Mouse (Mus musculus): ENCODE data around the gene Pxylp1. TPM values are rescaled to one million over a fixed set of nuclear protein-coding genes. Genes with fewer than 3 reads are reported as not detected.

The Pxylp1 gene
- total RNA-seq, 2 experiments from 2014 or later: 3.7 to 8.1 TPM

DNA sequence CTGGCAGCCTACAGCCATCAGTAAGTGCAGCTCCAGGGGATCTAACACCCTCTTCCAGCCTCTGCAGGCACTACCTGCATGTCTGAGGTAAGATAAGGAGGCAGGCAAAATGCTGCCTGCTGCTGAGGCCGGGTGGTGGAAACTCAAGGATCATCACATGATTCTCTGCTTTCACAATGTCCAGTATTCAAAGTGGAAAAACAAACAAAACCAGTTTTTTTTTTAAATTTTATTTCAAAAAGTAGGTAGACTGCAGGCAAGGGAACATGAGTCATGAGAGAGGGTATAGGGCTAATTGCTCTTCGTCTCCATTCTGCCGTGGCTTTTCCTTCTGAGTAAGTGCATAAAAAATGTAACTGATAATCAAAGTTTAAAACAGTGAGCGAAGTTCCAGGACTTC is 29.6 kb downstream of the Pxylp1 start:
- no peak for DNase-seq (ENCODE audit: low spot score in 2 of 2)

DNA sequence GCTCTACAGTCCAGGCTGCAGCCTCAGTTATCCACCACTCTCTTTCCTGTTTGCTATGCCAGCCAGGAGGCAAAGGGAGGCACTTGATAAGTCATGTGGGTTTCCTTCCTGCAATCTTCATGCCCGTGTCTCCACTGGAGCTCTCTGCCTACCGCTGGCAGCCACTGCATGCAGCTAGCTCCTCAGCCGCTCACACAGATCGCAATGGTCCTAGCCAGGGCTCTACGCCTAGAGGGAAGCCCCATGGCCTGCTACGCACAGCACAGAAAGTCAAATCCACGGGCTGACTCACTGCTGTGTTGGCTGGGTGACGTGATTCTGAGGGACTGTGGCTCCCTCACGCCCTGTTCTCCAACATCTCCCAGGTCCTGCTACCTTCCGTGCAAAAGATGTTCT is 31.4 kb downstream of the Pxylp1 start:
- no peak for DNase-seq (ENCODE audit: low spot score in 2 of 2)

- DNase-seq (ENCODE audit: low spot score in 2 of 2): no peak
Measured at GRCm38 (mm10) chr9:96860380-96861091, 31.9 kb downstream of the Pxylp1 start.

- DNase-seq (ENCODE audit: low spot score in 2 of 2): no peak
Measured at GRCm38 (mm10) chr9:96859027-96859426, 33.4 kb downstream of the Pxylp1 start.

DNA sequence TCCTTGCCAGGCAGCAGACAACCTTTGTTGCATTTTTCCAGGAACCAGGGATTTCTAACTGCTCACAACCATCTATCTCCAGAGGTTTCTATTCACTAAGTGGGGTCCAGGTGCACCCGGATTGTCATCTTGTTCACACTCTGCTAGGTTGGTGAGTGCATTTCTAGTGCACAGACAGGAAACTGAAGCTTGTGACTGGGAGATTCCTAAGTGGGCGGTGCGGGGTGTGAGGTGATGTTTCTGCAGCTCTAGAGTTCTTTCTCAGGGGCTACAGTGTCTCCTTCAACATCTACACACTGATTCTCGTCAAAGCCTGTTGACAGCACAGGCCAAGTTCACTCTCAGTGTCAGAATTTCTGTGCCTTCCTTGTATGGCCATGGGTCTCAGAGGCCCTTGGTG is 34.6 kb downstream of the Pxylp1 start:
- DNase-seq (ENCODE audit: low spot score in 2 of 2): no peak

DNA sequence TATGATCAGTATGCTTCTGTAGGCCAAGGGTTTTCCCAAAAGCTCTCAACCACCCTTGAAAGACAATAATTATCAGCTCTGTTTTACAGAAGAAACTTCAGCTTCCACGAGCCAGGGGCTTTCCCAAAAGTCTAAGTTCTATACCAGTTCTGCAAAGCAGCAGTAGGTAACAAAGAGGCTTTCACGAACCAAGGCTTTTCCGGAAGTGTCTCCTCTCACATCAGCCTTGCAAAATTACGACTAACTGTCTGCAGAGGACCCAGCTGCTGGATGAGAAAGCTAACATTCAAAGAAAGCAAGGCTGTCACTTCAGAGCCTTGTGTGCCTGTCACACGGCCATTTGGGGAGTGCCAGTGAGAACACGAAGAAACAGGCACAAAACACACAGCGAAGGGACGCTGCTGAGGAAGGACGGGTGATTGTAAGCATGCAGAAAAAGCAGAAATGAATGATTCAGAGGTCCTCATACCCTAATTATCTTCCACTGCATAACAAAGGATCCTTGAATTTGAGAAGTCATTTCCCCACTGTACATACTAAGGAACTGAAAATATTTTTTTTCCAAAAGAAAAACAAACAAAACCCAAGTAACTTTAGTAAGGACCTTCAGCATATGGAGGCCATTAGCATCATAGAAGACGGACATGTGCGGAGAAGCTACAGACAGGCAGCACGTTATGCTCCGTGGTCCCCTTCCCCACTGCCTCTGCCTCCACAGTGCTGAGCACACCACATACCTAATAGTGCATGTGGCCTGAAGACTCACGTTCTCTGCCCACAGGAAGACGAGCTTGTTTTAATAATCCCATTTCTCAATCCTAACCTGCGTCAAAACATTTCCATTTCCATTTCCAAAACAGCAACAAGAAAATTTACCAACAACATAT is 38.9 kb downstream of the Pxylp1 start:
- DNase-seq (ENCODE audit: low spot score in 2 of 2): no peak

DNA sequence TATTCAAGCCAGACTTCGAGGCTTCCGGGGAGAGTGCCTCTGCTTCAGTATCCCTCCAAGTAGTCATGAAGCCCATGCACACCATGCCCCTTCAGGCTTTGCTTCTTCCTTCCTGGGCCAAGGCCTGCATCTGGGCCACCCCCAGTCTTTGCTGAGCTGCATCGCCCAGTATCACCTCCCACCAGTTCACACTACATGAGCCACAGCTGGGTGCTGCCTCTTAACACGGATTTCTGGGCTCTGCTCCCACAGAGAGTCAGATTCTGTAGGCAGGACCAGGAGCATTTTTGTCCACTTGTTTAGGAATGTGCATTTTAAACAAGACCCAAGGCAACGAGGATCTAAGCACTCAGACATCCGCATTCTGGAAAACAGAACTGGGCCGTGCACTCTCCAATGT is 40.8 kb downstream of the Pxylp1 start:
- DNase-seq (ENCODE audit: low spot score in 2 of 2): no peak

DNA sequence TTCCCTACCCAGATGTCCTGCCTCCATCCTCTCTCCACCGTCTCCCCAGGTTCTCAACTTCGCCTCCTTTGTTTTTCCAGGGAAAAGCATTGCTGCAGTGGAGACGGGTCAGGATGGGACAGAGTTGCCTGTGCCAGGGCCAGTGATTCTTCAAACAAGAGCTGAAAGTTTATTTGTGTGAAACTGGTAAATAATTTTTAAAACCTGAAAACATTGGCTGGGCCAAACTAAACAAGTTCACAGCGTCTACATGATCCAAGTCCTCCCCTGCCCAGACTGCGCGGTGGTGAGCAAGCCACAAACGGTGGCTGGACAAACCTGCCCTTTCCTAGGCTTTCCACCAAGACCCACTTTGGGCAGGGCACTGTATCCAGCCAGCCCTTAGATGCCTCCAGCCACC is 41.4 kb downstream of the Pxylp1 start:
- DNase-seq (ENCODE audit: low spot score in 2 of 2): no peak

DNA sequence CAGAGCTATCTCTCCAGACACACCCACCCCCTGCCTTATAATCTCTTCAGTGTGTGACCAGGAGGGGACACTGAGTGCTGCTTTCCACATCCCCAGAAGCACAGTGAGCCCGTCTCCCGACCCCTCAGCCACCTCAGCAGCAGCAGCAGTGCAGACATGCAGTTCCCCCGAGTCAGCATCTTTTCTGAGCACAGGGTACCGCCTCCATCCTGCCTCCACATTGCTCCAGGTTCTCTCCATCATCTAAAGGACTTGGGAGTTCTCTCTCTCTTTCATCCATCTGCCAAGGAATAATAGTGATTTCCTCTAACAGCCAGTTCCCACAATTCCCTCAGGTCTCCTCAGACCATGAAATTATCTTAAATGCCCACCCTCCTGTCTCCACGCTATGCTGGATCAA is 43.5 kb downstream of the Pxylp1 start:
- DNase-seq (ENCODE audit: low spot score in 2 of 2): no peak

GRCm38 (mm10) chr9:96846361-96846760 is 46.1 kb downstream of the Pxylp1 start:
- no peak for DNase-seq (ENCODE audit: low spot score in 2 of 2)

- DNase-seq (ENCODE audit: low spot score in 2 of 2): no peak
Measured at GRCm38 (mm10) chr9:96844798-96845209, 47.7 kb downstream of the Pxylp1 start.

GRCm38 (mm10) chr9:96839376-96839775 is 53.1 kb downstream of the Pxylp1 start:
- DNase-seq (ENCODE audit: low spot score in 2 of 2): no peak

GRCm38 (mm10) chr9:96838864-96839263 is 53.6 kb downstream of the Pxylp1 start:
- DNase-seq (ENCODE audit: low spot score in 2 of 2): no peak

- DNase-seq (ENCODE audit: low spot score in 2 of 2): no peak
Measured at GRCm38 (mm10) chr9:96837781-96838420, 54.6 kb downstream of the Pxylp1 start.

DNA sequence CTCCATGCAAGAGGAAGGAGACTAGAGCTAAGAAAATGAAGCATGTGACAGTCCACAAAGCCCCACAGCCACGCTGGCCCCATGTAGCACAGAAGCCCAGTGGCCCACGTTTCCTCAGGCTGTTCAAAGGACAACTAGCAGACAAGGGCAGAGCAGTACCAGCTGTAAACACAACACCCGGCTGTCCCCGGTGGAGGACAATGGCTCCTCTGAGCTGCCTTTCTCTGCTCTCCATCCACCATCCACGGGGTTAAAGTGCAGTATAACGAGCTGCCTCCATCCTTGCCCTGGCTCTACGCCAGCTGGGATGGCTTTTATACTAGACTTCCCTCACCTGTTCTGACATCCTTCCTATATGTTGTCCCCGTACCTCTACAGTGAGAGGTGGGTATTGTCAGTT is 55.5 kb downstream of the Pxylp1 start:
- no peak for DNase-seq (ENCODE audit: low spot score in 2 of 2)

- DNase-seq (ENCODE audit: low spot score in 2 of 2): no peak
Measured at GRCm38 (mm10) chr9:96835374-96835921, 57.0 kb downstream of the Pxylp1 start.

GRCm38 (mm10) chr9:96833606-96834005 is 58.9 kb downstream of the Pxylp1 start:
- DNase-seq (ENCODE audit: low spot score in 2 of 2): no peak

GRCm38 (mm10) chr9:96832516-96832915 is 60.0 kb downstream of the Pxylp1 start:
- no peak for DNase-seq (ENCODE audit: low spot score in 2 of 2)

DNA sequence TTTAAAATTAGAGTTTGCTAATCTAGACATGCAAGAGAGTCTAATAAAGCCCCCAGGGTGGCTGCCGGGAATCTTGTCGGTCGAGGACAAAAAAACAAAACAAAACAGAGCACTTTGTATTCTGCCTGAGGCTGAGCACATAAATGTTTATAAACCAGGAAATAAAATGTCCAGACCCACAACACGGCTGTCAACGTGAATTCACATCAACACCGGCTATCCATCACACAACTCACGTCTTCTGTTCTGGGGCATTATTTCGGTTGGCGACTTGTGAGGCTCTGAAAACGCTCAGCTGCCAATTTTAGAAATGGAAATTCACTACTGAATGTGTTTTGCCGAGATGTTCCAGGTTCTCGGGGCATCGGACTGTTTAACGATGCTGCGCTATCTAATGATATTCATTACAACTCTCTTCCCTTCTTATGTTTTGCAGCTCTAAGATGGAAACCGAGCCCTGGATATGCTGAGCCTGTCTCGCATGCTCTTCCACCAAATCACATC is 61.6 kb downstream of the Pxylp1 start:
- DNase-seq (ENCODE audit: low spot score in 2 of 2): no peak

- DNase-seq (ENCODE audit: low spot score in 2 of 2): no peak
Measured at GRCm38 (mm10) chr9:96829682-96830081, 62.8 kb downstream of the Pxylp1 start.

- DNase-seq (ENCODE audit: low spot score in 2 of 2): no peak
Measured at GRCm38 (mm10) chr9:96828071-96828470, 64.4 kb downstream of the Pxylp1 start.

All from adrenal gland, adult 18-20 months (tissue).